Mouse (Mus musculus): ENCODE results near the gene Tpo. TPM values are rescaled to one million over a fixed set of nuclear protein-coding genes. Genes with fewer than 3 reads are reported as not detected.

The Tpo gene
- not detected in 2 replicates for polyA plus RNA-seq (2014; fragmentation: Nextera tagmentation; extraction: Ambion mirVana)

- H3K36me3 ChIP-seq (replicated peaks; ENCODE audit: control insufficient read depth, insufficient read depth, low read depth, low read length), result no peaks in the 10 kb centered on the region
- H3K9ac ChIP-seq (replicated peaks; ENCODE audit: low read length), result no peak within 1 kb of the TSS
- H3K27ac ChIP-seq (replicated peaks; ENCODE audit: low read depth, low read length), result no peak within 1 kb of the TSS
- H3K4me1 ChIP-seq (ENCODE audit: control insufficient read depth, insufficient read depth, low read length), result no peaks in the 10 kb centered on the region
- H3K4me3 ChIP-seq (ENCODE audit: low read depth, low read length), result no peak within 1 kb of the TSS
- ATAC-seq (replicated peaks; ENCODE audit: insufficient number of reproducible peaks, low FRiP score, low TSS enrichment, low read depth), result no peak
- H3K9me3 ChIP-seq (replicated peaks; ENCODE audit: control insufficient read depth, low read length), result no peaks in the 10 kb centered on the region
- H3K27me3 ChIP-seq (ENCODE audit: control insufficient read depth, insufficient read depth, low read length), result no peaks in the 10 kb centered on the region
- WGBS, result 82% methylated on average over 4 of the region's 4 CpGs
- no peak for DNase-seq (ENCODE audit: low spot score)
- no peak within 1 kb of the TSS for H3K4me2 ChIP-seq (ENCODE audit: low read depth, low read length)
Measured at GRCm38 (mm10) chr12:30132524-30132923, at the start of gene Tpo. Gene Tpo (minus strand): TSS chr12:30132624.

- DNase-seq (ENCODE audit: low spot score), result no peak
- ATAC-seq (replicated peaks; ENCODE audit: insufficient number of reproducible peaks, low FRiP score, low TSS enrichment, low read depth), result no peak
- Histone ChIP-seq H3K27me3 (ENCODE audit: control insufficient read depth, insufficient read depth, low read length) (no peaks in the 10 kb centered on the region), H3K27ac (replicated peaks; ENCODE audit: low read depth, low read length) (no peak overlapping the region), H3K36me3 (replicated peaks; ENCODE audit: control insufficient read depth, insufficient read depth, low read depth, low read length) (no peaks in the 10 kb centered on the region), H3K4me3 (ENCODE audit: low read depth, low read length) (no peak overlapping the region), H3K9me3 (replicated peaks; ENCODE audit: control insufficient read depth, low read length) (no peaks in the 10 kb centered on the region), H3K4me1 (ENCODE audit: control insufficient read depth, insufficient read depth, low read length) (no peaks in the 10 kb centered on the region), H3K9ac (replicated peaks; ENCODE audit: low read length) (no peak overlapping the region), H3K4me2 (ENCODE audit: low read depth, low read length) (no peak overlapping the region)
- WGBS, result 91% methylated on average over 3 of the region's 3 CpGs
Measured at GRCm38 (mm10) chr12:30181721-30182120, 49.3 kb upstream of the Tpo start.

DNA sequence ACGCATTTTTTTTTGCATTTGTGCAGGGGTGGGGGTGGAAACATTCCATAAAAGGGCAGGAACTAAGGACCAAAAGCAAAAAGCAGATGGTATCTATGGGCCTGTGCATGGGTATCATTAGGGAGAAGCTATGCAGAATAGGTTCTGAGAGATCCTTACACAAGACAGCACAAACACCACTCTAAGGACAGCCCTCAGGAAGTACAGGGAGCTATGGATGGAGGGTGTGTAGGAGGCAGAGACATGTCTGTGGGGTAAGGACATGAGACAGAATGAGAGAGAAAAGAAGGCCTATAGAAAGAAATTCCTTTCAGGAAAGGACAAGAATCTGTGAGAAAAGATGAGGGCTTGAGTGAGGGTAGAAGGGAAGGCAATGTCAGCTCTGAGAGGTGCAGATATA is 47.2 kb upstream of the Tpo start:
- Histone ChIP-seq H3K27ac (replicated peaks; ENCODE audit: low read depth, low read length) (no peak overlapping the region), H3K36me3 (replicated peaks; ENCODE audit: control insufficient read depth, insufficient read depth, low read depth, low read length) (no peaks in the 10 kb centered on the region), H3K27me3 (ENCODE audit: control insufficient read depth, insufficient read depth, low read length) (no peaks in the 10 kb centered on the region), H3K4me3 (ENCODE audit: low read depth, low read length) (no peak overlapping the region), H3K4me2 (ENCODE audit: low read depth, low read length) (no peak overlapping the region), H3K4me1 (ENCODE audit: control insufficient read depth, insufficient read depth, low read length) (no peaks in the 10 kb centered on the region), H3K9ac (replicated peaks; ENCODE audit: low read length) (no peak overlapping the region), H3K9me3 (replicated peaks; ENCODE audit: control insufficient read depth, low read length) (no peaks in the 10 kb centered on the region)
- DNase-seq (ENCODE audit: low spot score) (no peak), ATAC-seq (replicated peaks; ENCODE audit: insufficient number of reproducible peaks, low FRiP score, low TSS enrichment, low read depth) (no peak)
- WGBS, result 90% methylated on average over 1 of the region's 1 CpGs

- Histone ChIP-seq H3K4me2 (ENCODE audit: low read depth, low read length) (no peak overlapping the region), H3K36me3 (replicated peaks; ENCODE audit: control insufficient read depth, insufficient read depth, low read depth, low read length) (no peaks in the 10 kb centered on the region), H3K27me3 (ENCODE audit: control insufficient read depth, insufficient read depth, low read length) (no peaks in the 10 kb centered on the region), H3K4me3 (ENCODE audit: low read depth, low read length) (no peak overlapping the region), H3K4me1 (ENCODE audit: control insufficient read depth, insufficient read depth, low read length) (no peaks in the 10 kb centered on the region), H3K9ac (replicated peaks; ENCODE audit: low read length) (no peak overlapping the region), H3K9me3 (replicated peaks; ENCODE audit: control insufficient read depth, low read length) (no peaks in the 10 kb centered on the region), H3K27ac (replicated peaks; ENCODE audit: low read depth, low read length) (no peak overlapping the region)
- DNase-seq (ENCODE audit: low spot score) (no peak), ATAC-seq (replicated peaks; ENCODE audit: insufficient number of reproducible peaks, low FRiP score, low TSS enrichment, low read depth) (no peak)
- 82% methylated on average over 6 of the region's 6 CpGs for WGBS
Measured at GRCm38 (mm10) chr12:30177966-30178365, 45.5 kb upstream of the Tpo start.

GRCm38 (mm10) chr12:30177529-30177928 is 45.1 kb upstream of the Tpo start:
- H3K4me1 ChIP-seq (ENCODE audit: control insufficient read depth, insufficient read depth, low read length), result no peaks in the 10 kb centered on the region
- no peak for DNase-seq (ENCODE audit: low spot score)
- WGBS, result 67% methylated on average over 2 of the region's 2 CpGs

GRCm38 (mm10) chr12:30168491-30168890 is 36.1 kb upstream of the Tpo start:
- WGBS, result 69% methylated on average over 3 of the region's 3 CpGs
- Histone ChIP-seq H3K4me3 (ENCODE audit: low read depth, low read length) (no peak overlapping the region), H3K9me3 (replicated peaks; ENCODE audit: control insufficient read depth, low read length) (no peaks in the 10 kb centered on the region), H3K27me3 (ENCODE audit: control insufficient read depth, insufficient read depth, low read length) (no peaks in the 10 kb centered on the region), H3K27ac (replicated peaks; ENCODE audit: low read depth, low read length) (no peak overlapping the region), H3K4me1 (ENCODE audit: control insufficient read depth, insufficient read depth, low read length) (no peaks in the 10 kb centered on the region), H3K36me3 (replicated peaks; ENCODE audit: control insufficient read depth, insufficient read depth, low read depth, low read length) (no peaks in the 10 kb centered on the region), H3K4me2 (ENCODE audit: low read depth, low read length) (no peak overlapping the region), H3K9ac (replicated peaks; ENCODE audit: low read length) (no peak overlapping the region)
- no peak for DNase-seq (ENCODE audit: low spot score)
- ATAC-seq (replicated peaks; ENCODE audit: insufficient number of reproducible peaks, low FRiP score, low TSS enrichment, low read depth), result no peak

More at GRCm38 (mm10) chr12:30177529-30177928, 45.1 kb upstream of the Tpo start:
- no peaks in the 10 kb centered on the region for H3K9me3 ChIP-seq (replicated peaks; ENCODE audit: control insufficient read depth, low read length)
- no peak for ATAC-seq (replicated peaks; ENCODE audit: insufficient number of reproducible peaks, low FRiP score, low TSS enrichment, low read depth)
- no peak overlapping the region for H3K4me2 ChIP-seq (ENCODE audit: low read depth, low read length)
- no peak overlapping the region for H3K27ac ChIP-seq (replicated peaks; ENCODE audit: low read depth, low read length)
- H3K36me3 ChIP-seq (replicated peaks; ENCODE audit: control insufficient read depth, insufficient read depth, low read depth, low read length), result no peaks in the 10 kb centered on the region
- H3K9ac ChIP-seq (replicated peaks; ENCODE audit: low read length), result no peak overlapping the region
- H3K4me3 ChIP-seq (ENCODE audit: low read depth, low read length), result no peak overlapping the region
- no peaks in the 10 kb centered on the region for H3K27me3 ChIP-seq (ENCODE audit: control insufficient read depth, insufficient read depth, low read length)

- Histone ChIP-seq H3K9me3 (replicated peaks; ENCODE audit: control insufficient read depth, low read length) (no peaks in the 10 kb centered on the region), H3K9ac (replicated peaks; ENCODE audit: low read length) (no peak overlapping the region), H3K36me3 (replicated peaks; ENCODE audit: control insufficient read depth, insufficient read depth, low read depth, low read length) (no peaks in the 10 kb centered on the region), H3K27me3 (ENCODE audit: control insufficient read depth, insufficient read depth, low read length) (no peaks in the 10 kb centered on the region), H3K27ac (replicated peaks; ENCODE audit: low read depth, low read length) (no peak overlapping the region), H3K4me3 (ENCODE audit: low read depth, low read length) (no peak overlapping the region), H3K4me2 (ENCODE audit: low read depth, low read length) (no peak overlapping the region), H3K4me1 (ENCODE audit: control insufficient read depth, insufficient read depth, low read length) (no peaks in the 10 kb centered on the region)
- DNase-seq (ENCODE audit: low spot score) (no peak), ATAC-seq (replicated peaks; ENCODE audit: insufficient number of reproducible peaks, low FRiP score, low TSS enrichment, low read depth) (no peak)
- 87% methylated on average over 5 of the region's 5 CpGs for WGBS
Measured at GRCm38 (mm10) chr12:30164538-30164937, 32.1 kb upstream of the Tpo start.

DNA sequence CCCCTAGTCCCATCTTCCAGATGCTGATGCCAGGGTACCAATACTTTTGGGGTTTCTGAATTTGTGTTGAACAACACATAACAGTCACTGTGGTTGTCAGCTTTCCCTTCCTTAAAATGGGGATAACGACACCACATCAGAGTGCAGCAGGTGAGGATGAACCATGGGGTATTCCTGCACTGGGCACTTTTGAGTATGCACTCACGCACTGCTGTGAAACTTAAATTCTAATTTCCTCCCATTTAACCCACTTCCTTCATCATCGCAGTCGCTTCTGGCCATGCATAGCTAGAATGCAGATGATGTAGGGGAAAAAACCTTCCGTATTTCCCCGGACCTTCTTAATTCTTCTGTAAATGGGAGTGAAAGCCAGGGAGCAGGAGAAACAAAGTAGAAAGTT is 31.6 kb upstream of the Tpo start:
- 95% methylated on average over 6 of the region's 6 CpGs for WGBS
- Histone ChIP-seq H3K9ac (replicated peaks; ENCODE audit: low read length) (no peak overlapping the region), H3K9me3 (replicated peaks; ENCODE audit: control insufficient read depth, low read length) (no peaks in the 10 kb centered on the region), H3K4me3 (ENCODE audit: low read depth, low read length) (no peak overlapping the region), H3K4me2 (ENCODE audit: low read depth, low read length) (no peak overlapping the region), H3K27me3 (ENCODE audit: control insufficient read depth, insufficient read depth, low read length) (no peaks in the 10 kb centered on the region), H3K4me1 (ENCODE audit: control insufficient read depth, insufficient read depth, low read length) (no peaks in the 10 kb centered on the region), H3K27ac (replicated peaks; ENCODE audit: low read depth, low read length) (no peak overlapping the region), H3K36me3 (replicated peaks; ENCODE audit: control insufficient read depth, insufficient read depth, low read depth, low read length) (no peaks in the 10 kb centered on the region)
- ATAC-seq (replicated peaks; ENCODE audit: insufficient number of reproducible peaks, low FRiP score, low TSS enrichment, low read depth) (no peak), DNase-seq (ENCODE audit: low spot score) (no peak)
